Mouse (Mus musculus) ovary, postnatal 36 days (tissue): ENCODE results near the gene Gabrr3.
A peak's percentile ranks its signal among the peaks of the same experiment; 100 is the strongest.
"Not testable (repeated sequence)": the region's sequence is repeated elsewhere in the genome, so short reads cannot be mapped to it uniquely, and the experiment has no call there.

ENCODE experiments used
- DNase-seq: peaks from one replicate; pipeline ENCODE4 v3.0.0; 2022; ENCODE audit warnings: low spot score, mixed read lengths

Gabrr3 gene

DNA sequence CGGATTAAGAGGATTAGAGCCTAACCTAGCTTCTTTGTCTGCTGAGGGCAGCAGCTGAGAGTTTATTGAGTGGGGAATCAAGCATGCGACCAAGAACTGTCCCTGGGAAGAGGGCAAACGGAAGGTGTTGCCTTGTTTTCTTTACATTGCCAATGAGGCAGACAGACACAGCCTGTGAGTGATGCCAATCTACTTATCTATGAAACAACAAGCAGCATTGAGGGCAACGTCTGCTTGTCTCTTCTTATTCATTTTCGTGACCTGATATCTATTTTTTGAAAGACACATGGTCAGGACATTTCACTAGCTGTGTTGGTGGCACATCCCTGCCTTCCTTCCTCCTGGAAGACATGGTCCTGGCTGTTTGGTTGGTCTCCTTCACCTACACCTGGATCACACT lies at the start of gene Gabrr3:
Gabrr3 (plus strand) TSS at position 301 of the 400 bp plus-strand sequence.
- DNase-seq: no peak

DNA sequence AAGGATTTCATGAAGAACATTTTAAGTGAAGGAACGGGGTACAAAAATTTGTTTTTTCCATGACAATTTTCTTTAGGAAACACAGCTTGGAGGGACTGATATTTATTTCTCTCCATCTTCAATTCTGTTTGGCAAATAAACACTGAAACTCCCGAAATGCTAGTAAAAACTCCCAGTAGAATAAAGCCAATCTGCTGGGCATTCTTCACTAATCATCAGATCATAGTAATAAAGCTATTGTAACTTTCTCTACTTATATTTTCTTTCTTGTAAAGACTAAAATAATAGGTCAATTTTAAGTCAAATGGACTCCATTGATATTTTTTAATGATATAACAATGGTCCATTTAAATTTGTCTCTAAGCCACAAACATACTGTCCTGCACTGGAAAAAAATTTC lies 43.2 kb upstream of the Gabrr3 start, which contains the start of gene Olfr209:
Olfr209 (minus strand) TSS at position 101 of the 400 bp plus-strand sequence.
- no peak for DNase-seq

DNA sequence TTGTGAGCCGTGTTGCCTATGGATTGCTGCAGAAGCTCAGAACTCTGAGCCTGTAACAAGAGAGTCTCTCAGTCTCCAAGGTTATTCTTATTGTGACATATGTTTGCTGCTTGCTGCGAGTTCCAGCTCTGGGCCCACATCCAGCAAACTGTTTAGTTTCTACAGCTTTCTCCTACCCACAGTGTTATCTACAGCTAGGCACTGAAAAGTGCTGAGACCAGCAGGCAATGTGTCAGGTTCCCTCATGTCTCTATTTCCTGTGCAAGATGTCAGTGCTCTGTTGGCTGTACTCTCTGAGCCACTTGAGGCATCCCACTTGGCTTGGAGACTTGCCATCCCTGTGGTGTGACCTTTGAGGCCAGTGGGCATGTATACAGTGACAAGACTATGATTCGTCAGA lies 13.8 kb upstream of the Gabrr3 start:
- no peak for DNase-seq

DNA sequence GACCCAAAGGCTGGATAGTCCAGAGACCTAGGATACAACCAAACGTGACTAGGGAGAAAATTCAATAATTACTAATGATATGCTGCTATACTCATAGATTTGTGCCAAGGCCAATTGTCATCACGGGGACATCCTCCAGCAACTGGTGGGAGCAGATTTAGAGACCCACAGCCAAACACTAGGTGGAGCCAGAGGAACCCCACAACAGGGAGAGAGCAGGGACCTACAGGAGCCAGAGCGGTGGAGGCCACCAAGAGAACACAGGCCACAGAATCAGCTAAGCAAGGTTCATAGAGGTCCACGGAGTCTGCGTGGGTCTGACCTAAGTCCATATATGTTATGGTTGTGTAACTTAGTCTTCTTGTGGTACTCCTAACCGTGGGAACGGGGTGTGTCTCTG lies 6.0 kb upstream of the Gabrr3 start:
- DNase-seq: no peak

DNA sequence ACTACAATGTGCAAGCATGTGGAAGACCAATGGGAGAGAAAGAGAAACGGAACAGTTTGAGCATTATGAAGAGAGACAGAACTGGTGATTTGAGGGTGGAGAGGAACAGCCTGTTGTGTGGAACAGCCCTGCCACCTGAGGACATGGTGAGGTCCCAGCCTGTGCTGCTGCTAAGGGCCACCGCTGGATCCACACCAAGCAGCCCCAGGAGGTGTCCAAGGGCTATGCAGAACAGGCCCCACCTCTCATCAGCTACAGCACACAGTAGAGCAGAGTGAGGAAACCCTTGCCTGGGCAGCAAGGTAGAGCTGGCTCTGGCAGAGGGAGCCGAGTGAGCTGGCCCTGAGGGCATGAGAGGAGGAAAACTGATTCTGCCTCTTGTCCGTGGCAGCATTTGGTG lies 5.1 kb upstream of the Gabrr3 start:
- no peak for DNase-seq

DNA sequence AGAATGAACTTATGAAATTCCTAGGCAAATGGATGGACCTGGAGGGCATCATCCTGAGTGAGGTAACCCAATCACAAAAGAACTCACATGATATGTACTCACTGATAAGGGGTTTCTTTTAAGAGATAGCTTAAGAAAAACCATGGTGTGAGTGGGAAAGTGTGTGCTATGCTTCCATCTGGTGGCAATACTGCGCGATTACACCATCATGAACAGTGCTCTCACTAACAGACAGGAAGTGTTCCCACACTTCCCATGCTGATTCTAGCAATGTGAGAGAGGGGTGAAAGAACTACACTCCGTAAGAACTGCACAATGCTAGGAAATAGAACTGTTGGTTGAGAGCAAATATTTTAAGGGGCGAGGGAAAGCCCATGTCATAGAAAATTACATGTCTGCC lies 3.4 kb upstream of the Gabrr3 start:
- no peak for DNase-seq

DNA sequence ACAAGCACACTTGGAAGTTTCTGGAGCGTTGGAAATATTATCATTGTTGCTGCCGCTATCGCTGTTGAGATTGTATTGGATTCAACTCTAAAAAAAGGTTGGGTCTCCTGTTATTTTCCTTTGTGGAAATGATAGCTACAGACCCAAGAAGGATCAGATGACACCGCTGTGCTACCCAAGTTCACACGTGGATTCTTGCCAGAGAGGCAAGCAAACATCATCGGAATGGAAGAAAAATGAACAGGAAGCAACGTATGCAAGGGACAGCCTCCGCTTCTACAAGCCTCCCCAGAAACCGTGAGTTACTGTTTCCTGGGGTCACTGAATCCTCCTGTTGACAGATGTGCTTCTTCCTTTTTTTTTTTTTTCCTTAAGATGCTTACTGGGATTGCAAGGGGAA lies 2.3 kb upstream of the Gabrr3 start:
- no peak for DNase-seq

DNA sequence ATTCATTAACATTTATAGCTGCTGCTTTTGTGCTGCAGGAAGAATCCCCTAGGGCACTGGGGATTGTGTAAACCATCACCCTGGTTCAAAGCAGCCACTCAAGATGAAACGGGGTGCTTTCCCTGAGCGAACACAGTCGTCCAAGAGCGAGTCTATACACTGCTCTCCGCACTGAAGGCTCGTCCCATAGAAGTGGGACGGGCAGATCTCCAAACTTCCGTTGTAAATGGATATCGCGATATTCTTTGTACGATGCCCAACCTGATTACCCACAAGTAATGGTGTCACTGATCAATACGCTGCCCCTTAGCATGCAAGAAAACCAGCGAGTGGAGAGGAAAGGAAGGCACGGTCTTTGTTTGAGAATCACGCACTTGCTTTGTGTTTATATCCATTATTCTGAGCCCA lies 2.2 kb downstream of the Gabrr3 start:
- DNase-seq: no peak

DNA sequence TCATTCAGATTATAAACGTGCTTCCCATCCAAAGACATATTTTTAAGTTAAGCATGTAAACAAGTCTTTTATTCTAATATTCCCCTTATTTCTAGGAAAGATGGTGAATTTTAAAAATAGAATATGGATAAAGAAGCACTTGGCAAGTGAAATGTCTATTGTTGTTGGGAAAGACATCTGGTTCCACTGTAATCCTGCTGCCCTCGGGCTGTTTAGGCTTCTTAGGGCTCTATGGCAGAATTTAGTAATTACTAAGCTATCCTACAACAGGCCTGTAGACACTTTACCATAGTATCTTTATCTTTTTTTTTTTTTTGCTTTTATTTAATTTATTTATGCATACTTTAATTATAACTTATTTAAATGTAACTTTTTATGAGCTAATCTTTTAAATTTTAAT lies 2.7 kb downstream of the Gabrr3 start:
- DNase-seq: no peak

DNA sequence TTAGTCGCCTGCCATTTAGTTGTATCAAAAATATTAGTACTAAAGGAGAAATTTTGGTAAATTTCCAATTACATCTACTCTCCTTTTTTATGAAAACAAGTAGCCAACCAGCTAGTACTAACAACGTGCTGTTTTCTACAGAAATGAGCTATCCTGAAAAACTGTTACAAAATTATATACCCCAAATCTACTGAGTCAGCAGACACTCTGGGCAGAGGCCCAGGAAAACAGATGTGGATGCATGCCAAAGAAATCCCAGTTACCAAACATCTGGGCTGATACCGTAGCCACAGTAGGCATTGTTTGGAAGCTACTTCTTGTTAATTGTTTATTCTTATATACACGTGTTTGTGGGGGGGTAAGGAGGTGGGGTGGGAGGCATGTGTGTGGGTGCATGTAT lies 6.3 kb downstream of the Gabrr3 start:
- peak; percentile 6 for DNase-seq

DNA sequence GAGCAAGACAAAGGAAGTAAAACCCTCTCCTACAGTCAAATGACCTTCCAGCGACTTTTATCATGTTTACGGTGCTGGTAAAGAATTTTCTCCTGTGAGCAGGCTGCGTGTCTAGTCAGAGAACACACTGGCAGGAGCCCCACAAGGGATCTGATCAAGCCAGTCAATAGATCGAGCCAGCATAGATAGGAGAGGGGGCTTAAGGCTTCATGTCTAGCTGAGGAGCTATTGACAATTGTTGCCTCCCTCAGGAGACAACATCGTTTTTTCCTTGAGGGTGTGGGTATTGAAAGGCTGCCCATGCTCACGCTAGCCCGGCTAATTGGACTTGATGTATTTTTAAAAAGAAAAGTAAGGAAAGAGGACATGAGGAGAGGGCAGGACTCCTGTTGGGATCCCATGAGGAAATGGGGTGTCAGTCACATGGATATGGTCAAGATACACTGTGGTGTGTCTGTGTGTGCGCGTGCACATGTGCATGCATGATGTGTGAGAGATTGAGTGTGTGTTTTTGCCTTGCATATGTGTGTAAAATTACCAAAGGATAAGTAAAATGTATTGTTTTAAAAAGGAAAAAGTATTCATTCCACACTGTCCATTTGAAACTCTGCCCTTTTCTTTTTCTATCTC lies 13.2 kb downstream of the Gabrr3 start:
- no peak for DNase-seq

DNA sequence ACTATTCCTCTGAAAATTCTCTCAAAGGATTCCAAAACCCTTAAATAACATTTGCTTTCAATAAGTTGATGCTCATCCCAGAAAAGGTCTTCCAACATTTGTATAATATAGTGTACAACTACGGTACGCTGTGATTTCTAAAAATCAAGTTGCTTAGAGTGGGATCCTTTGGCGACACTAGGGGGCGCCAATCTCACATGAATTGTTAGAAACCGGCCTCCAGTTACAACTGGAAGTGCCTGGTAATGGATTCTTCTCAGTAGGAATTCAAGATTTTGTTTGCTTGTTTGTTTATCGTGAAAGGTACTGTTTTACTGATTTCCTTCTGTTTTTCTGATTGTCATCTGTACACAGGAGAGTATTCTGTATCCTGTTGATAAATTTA lies 13.7 kb downstream of the Gabrr3 start:
- peak; percentile 53 for DNase-seq

DNA sequence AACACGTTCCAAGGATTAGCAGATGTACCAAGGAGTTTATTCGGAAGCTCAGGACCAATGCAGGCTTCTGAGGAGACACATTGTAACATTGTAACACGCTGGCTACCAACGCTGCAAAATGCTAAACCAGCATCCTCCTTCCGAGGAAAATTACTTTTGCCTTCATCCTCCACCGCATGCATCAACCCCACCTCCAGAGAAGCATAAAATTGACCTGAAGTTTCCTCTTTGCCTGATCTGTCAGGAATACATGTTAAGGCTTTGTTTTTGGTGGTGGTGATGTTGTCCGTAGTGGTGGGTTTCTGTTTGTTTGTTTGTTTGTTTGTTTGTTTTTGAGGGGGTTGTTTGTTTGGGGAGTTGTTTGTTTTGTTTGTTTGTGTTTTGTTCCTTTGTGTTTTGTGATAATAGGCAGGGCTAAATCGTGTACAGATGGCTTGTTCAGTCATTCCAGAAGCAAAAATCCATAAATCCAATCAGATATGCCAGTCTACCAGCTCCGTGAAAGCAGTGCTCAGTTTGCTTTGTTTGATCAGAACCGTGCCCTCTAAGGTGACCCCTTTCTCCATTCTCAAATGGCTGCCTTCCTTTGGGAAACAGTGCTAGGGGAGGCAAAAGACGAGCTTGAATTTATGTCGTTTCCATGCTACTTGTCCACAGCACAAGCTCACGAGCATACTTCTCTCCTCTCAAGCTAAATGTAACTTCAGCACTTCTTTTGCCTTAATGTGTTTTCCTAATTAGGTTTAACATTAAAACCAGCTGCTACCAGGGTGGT lies 14.6 kb downstream of the Gabrr3 start:
- DNase-seq: no peak

DNA sequence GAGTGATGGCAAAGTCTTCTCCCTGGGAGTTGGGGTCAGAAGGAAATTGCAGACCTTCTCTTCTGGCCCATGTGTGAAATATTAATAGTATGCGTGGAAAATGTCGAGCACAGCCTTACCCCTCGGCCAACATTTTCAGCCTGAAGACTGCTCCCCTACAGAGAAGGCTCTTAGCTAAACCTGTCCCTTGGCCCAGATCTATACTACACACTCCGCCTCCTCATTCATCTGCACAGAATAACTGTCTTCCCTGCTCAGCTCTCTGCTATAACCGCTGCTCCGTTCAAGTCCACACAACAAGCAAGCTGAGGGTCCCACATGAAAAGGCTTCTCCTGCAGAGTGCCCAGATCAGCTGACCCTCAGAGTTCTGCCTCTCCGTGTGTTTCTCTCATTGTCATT lies 20.8 kb downstream of the Gabrr3 start:
- DNase-seq: no peak

DNA sequence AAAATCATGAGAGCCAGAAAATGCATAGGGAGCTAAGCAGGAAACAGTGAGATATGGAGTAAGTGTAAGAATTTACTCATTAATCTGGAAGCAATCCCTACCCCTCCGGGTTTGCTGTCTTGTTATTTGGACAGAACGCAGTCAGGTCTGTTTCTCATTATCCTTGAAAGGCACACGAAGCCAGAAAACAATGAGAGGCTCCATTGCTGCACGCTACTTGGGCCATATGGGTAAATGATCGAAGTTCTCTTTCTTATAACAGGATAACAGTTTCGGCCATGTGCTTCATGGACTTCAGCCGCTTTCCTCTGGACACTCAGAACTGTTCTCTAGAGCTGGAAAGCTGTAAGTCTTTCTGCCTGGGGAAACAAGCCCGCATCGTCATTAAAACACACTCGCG lies 26.0 kb downstream of the Gabrr3 start:
- DNase-seq: no peak

DNA sequence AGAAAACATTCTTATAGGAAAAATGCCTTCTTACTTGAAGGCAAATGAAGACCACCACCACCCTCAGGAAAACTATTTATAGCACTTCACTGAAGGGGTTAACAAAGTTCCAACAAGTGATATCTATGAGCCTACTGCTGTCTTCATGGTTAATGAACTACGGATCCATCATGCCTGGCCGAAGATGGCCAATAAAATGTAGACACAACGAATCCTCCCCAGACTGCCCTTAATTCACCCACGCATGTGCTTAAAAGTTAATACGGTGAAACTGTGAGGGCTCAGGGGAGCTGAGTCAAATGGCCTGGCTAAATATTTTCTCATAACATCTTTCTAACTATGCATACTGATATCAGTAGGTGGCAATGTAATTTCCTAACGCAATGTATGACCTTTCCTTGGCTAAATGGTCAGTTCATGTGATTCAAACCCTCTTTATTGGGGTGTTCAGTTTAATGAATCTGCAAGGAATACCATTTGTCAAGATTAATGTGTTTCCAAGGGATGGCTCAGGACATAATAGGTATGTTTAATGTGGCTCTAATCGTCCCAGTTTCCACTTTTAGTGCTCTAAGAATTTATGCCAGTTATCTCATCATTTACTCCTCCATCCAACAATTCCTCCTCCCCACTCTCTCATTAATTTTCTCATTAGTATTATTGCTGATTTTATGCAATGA lies 37.9 kb downstream of the Gabrr3 start:
- no peak for DNase-seq

DNA sequence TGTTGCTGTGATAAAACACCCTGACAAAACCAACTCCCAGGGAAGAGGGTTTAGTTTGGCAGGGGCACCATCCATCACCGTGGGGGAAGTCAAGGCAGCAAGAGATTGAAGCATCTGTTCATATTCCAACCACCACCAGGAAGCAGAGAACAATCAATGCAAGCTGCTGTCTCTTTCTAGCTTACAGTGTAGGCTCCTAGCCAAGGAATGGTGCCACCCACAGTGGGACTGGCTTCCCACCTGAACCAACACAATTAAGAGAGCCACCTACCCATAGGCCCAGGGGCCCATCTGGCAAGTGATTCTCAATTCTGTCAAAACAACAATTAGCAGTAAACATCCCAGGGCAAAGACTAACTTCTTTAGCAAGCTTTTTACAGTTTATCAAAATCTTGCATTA lies 41.0 kb downstream of the Gabrr3 start:
- DNase-seq: no peak

DNA sequence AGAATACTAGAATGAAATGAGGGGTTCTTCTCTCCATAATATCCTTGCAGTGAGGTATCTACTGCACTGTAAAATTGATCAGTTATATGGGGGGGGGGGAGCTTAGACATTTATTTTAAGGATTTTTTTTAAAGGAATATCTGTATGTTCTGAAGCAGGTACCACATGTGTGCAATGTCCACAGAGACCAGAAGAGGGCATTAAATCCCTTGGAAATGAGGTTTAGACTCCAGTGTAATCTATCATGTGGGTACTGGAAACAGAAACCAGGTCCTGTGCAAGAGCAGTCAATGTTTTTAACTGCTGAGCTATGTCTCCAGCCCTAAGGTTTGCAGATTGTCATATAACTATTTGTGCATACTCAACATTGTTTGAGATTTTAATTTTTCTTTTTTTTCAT lies 42.0 kb downstream of the Gabrr3 start:
- DNase-seq: no peak

DNA sequence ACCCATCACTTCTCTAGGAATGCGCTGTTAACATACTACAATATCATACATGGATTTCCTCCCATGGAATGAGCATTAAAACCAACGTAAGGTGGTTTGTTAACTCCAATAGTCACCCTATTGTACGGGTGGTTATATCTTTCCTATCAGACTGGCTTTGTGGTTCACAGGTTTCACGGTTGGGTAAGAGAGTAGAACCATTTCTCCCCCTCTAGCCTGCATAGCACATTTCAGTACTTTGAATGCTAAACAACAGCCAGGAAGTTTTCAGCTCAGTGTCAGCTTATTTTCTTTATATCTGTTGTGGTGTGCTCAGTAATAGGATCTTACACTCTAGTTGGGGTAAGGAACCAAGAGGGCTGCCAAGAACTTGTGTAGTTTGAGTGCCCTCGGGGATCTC lies 44.7 kb downstream of the Gabrr3 start:
- DNase-seq: no peak

DNA sequence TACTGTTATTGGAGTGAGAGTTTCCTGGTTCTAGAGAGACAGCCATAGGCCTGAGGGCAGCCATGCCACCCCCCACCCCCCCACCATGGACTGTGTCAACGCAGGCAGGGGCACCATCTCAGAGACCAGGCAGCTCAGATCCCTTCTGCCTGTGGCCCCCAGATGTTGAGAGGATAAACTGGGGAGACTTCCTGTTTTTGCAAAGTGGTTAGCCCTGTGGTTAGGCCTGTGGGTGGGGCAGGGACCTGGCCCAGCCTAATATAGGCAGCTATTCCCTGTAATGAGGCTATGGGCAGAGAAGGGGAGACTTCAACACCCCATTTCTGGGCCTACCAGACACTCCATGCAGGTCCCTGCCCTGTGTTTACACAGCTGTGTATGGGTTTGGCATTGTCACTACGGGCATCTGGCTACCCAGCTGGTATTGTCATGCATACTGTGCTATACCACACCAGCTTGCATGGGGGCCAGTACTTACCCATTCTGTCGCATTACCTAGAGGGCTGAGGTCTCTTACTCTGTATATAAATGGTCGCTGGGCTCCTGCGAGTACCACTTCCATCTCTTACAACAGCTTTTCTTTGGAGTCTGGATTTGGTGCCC lies 52.2 kb downstream of the Gabrr3 start:
- not testable (repeated sequence) for DNase-seq

DNA sequence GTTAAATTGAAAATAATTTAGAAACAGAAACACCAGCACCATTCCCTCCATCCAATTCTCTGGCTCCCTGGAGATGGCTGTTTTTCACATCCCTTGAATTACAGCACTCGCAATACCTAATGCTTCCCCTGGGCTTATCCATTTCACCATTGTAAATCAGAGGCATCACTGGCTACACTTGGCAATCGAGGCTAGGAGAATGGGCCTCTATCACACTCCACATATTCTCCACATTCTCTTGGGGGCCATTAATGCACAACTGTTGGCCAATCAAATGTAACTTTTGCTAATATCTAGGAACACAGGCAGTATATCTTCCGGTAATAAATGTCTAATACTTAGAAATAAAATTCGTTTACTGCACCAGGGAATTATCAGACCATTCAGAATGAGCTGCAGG lies 56.4 kb downstream of the Gabrr3 start:
- DNase-seq: no peak

DNA sequence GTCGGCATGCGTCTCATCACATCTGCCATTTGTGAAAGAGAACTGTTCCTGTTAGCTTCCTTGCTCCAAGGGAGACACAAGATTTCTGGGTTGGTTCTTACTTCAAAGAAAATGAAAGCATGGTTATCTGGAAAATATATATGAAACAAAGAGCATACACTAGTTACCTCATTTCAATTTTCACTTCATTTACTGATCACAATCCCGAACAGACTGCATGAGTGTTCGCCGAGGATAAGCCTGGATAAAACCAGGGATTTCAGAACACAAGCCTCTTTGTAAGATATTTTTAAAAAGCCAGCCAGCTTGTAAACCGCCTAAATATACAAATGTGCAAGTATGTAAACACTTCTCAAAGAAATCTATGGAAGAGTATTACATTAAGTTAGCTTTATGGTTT lies 56.8 kb downstream of the Gabrr3 start:
- no peak for DNase-seq

DNA sequence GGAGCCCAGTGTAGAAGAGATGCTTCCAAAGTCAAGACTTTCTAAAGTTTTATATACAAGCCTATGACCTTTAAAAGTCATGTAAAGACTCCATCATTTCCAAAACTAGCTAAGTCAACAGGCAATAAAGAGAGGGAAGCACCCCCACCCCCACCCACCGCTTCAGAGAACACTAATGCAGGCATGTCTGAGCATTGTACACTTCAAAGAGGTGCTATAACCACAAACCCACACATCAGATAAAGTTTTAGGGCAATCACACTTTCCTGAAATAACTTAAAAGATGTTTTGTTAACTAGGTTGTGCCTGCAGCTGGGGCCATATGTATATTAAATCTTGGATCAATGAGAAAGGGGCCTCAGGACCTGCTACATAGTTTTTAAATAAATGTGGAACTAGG lies 62.7 kb downstream of the Gabrr3 start:
- no peak for DNase-seq
